Mouse (Mus musculus) activated CD4-positive, CD25-positive, alpha-beta regulatory T cell, adult 9 weeks (primary cell): ENCODE data around the gene Gm6525. TPM values are rescaled to one million over a fixed set of nuclear protein-coding genes. Genes with fewer than 3 reads are reported as not detected.

Source experiments
- polyA plus RNA-seq: library from polyadenylated mRNA; unstranded; fragments of 100-300 nt; shearing (Covaris generic); gene quantifications from one replicate; pipeline ENCODE4 v1.2.1, GENCODE M21; 2017

The Gm6525 gene
- not detected for polyA plus RNA-seq

DNA sequence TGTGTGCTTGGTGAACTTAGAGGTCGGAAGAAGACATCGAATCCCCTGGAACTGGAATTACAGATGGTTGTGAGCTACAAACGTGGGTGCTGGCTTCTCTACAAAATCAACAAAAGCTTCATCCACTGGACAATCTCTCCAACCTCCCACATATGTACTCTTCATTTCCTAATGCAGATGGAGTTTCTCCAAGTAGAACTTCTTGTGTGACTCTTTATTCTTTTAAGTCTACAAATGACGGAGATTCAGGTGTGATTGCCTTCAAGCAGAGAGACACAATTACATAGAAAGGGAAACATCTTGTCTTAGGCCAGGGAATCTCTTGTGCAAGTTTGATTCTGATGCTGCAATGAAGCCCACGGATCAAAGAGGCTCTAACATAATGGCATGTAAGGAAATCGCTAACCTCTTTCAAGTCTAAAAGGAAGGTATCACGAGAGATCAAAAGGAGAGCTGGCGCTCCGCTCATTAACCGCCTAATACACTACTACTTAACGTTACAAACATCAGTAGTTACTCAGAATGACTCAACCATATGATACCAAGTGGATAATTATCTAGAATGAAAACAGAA lies at the start of gene Gm6525:
Gene Gm6525, plus strand, starts transcription at position 524 of the 574 bp plus-strand sequence.

GRCm38 (mm10) chr3:84155558-84156006 lies 18.3 kb upstream of the Gm6525 start, which contains the start of gene Mnd1:
Gene Mnd1 (minus strand): TSS chr3:84155786.

Other genes starting within 250 kb of the Gm6525 start
- 47.9 TPM for gene Tmem131l, start 133.9 kb upstream of the Gm6525 start, polyA plus RNA-seq
- gene Mnd1, start 18.3 kb upstream of the Gm6525 start, polyA plus RNA-seq = 1.1 TPM
- 2.0 TPM for gene Trim2, start 132.8 kb downstream of the Gm6525 start, polyA plus RNA-seq